Mouse (Mus musculus): ENCODE measurements at regions not wholly inside any gene's neighbourhood (a gene's known extent, or its start where the extent isn't known, plus 50 kb on each side); places are given as distances from the start of the nearest gene placed in this dataset.
"Not testable (repeated sequence)": the region's sequence is repeated elsewhere in the genome, so short reads cannot be mapped to it uniquely, and the experiment has no call there.

DNA sequence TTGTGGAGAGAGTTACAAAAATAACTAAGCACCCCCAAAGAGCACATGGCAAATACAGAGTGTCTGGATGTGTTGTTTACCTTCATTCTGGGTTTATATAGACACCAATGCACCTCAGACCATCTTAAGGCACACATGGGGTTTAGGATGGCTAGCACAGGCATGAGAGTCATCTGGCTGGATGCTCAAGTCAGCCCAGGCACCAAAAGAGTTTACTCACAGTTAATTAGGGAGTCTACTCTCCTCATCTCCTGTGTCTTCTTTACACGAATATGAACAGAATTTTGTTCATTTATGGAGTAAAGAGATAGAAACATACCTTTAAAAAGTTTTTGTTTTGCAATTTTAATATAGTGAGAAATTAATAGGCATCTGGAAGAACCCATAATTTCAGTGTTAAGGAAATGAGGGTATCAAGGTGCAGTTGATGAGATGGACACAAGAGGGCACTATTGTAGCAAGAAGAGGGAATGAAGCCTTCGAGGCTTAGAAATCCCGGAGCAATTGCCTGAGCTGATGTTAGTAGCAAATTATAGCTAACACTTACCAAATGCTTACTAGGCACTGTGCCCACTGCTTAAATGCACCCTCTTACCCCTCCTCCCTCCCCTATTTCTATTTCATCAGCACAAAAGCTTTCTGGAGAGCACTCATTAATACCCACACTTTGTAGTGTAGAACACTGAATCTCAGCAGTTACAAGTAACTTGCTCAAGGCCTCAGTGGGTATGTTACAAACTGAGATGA is 174.6 kb downstream of the Eepd1 start:
- ATAC-seq (ENCODE audit: poor library complexity, severe bottlenecking), result 0 out of 2 replicates have a peak, but pooled peaks have one; percentile 54

DNA sequence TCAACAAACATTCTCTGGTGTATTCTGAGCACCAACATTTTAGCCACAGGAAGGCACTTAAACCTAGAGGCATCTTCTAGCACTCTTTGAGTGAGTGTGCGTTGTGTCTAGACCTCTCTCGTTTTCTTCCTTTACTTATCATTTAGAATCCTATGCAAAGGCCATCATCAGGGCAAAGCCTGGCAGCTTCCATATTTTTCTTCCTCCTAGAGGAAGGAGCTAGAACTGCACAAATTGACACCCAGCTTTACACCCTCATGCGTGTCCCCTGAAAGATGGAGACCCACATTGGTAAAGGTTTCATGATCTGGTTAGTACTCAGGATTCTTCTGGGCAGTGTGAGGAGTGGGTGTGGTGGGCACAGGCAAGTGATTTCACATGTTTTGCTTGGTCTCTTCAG is 175.2 kb downstream of the Eepd1 start:
- no peak for ATAC-seq (ENCODE audit: poor library complexity, severe bottlenecking)

DNA sequence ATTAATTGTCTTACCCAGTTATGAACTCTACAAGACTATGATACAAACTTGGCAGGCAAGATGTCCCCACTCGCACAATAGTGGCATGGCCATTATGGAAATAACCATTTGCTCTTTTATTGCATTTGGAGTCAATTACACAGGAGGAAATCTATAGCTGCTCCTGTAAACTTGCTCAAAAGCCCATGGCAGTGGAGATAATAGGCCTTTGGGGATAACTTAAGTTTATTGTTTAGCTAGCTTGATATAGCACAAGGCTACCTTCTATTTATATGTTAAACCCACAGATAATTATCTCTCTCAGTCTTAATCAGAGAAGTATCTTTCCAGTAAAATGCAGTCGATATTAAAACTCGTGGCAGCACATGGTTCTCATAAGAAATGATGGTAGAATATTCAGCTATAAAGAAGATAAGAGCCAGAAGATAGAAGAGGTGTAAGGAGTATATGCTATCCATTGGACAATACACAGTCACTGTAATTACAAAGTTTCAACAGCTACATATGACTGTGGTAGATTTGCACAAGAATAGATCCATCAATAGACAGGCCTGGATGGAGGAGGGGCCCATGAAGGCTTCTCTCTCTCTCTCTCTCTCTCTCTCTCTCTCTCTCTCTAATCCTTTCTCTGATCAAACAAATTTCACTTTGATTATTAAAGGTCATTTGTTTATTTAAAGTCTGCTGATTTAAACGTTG is 202.4 kb downstream of the Eepd1 start:
- no peak for ATAC-seq (ENCODE audit: poor library complexity, severe bottlenecking)

DNA sequence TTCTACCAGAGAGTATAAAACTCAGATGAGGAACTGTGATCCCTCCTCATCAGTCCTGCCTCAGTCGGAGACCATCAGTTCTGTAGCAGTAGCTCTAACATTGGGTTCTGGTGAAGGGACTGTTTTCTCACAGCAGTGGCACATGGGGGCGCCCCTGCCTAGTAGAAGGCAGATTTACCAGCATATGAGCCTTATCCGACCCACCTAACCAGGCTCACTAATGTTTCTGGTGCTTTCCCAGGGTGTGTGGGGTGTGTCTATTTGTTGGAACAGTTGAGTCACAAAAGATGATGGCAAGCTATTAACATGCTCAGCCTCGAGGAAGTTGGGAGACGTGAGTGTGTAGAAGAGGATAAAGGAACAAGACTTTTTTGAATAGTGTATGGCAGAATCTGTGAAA is 212.3 kb downstream of the Eepd1 start:
- ATAC-seq (ENCODE audit: poor library complexity, severe bottlenecking), result no peak

DNA sequence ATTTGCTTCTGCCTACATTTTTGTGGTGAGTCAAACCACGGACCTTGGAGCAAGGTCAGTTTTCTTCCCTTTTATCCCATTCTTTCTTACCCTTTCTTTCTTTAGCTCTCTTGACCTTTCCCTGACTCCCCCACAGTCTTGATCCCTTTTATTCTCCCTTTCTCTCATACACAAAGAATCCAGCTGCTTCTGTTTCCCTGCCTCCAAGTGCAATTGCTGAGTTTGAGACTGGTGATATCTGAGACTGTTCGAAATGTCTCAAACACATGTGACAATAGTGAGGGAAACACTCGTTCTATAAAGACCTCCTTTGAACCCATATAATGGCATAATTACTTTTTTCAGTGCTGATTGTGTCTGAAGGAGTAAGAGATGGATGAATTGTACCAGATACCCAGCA is 213.7 kb downstream of the Eepd1 start:
- no peak for ATAC-seq (ENCODE audit: poor library complexity, severe bottlenecking)

DNA sequence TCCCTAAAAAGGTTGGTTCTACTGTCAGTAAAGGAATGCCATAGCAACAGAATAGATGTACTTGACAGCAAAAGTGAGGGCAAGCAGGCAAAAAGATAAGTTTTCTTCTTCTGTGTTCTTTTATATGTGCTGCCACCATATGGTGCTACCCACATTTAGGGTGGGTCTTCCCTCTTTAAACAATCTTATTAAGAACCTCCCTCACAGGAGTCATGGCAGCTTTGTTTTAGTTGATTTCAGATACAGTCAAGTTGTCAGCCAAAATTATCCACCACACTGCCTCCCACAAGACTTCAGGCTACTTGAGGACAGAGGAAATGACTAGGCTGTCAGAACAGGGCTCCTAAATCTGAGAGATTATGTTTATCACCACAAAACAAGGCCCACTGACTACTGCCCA is 232.3 kb downstream of the Eepd1 start:
- ATAC-seq (ENCODE audit: poor library complexity, severe bottlenecking), result no peak

DNA sequence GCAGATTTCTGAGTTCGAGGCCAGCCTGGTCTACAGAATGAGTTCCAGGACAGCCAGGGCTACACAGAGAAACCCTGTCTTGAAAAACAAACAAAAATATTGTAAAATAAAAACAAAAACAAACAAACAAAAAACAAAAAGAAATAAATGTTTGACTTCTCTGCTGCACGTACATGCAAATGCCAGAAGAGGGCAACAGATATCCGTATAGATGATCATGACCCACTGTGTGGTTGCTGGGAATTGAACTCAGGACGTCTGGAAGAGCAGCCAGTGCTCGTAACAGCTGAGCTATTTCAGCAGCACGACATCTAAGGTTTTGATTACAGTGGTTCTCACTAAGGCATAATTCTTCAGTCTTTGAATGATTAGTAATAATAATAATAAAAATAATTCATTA is 262.8 kb downstream of the Eepd1 start:
- ATAC-seq (ENCODE audit: poor library complexity, severe bottlenecking), result no peak

DNA sequence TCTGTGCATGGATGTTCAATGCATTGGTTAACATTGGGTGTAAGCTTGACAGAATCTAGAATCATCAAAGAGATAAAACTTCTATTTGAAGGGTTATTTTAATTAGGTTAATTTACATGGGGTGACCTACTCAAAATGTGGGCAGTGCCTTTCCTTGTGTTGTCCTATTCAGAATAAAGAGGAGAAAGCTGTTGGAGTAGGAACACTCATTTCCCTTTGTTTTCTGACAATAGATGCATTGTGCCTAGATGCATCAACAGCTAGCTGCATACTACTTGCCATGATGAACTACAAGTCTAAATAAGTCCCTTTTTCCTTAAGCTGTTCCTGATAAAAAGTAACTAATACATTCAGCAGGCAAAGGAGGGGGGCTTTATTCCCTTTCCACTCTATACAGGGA is 269.8 kb downstream of the Eepd1 start:
- no peak for ATAC-seq (ENCODE audit: poor library complexity, severe bottlenecking)

DNA sequence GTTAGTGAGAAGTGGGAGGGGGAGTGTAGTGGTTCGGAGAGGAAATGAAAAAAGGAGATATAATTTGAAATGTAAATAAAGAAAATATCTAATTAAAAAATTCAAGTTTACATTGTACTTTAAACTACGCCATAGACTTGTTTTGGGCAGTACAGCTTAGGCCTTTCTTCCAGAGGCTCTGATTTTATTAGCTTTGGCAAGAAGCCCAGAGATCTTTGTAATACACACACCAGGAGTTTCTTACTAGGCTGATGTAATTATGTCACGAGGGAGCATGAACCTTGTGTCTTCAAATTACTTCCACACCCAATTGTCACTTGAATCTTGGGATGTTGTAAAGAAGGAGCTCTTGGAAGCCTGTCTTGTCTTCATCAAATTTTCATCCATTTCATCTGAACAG is 292.6 kb downstream of the Eepd1 start:
- no peak for ATAC-seq (ENCODE audit: poor library complexity, severe bottlenecking)

DNA sequence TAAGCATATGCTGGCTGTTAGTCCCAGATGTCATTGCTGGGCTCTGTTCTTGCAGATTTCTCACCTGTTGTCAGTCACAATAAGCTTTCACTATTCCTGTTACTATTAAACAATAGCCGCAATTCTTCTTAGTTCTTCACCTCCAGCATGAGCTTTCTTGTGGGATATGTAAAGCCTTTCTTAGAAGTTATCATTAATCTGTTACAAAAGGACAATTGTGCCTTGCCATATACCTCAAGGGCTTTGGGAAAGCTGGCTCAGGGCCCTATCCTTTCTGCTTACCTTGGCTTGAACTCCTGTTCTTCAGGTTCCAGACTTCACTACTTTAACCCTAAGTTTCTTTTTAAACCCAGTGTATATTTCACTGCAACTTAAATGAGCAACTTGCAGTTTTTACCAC is 301.3 kb downstream of the Eepd1 start:
- no peak for ATAC-seq (ENCODE audit: poor library complexity, severe bottlenecking)

DNA sequence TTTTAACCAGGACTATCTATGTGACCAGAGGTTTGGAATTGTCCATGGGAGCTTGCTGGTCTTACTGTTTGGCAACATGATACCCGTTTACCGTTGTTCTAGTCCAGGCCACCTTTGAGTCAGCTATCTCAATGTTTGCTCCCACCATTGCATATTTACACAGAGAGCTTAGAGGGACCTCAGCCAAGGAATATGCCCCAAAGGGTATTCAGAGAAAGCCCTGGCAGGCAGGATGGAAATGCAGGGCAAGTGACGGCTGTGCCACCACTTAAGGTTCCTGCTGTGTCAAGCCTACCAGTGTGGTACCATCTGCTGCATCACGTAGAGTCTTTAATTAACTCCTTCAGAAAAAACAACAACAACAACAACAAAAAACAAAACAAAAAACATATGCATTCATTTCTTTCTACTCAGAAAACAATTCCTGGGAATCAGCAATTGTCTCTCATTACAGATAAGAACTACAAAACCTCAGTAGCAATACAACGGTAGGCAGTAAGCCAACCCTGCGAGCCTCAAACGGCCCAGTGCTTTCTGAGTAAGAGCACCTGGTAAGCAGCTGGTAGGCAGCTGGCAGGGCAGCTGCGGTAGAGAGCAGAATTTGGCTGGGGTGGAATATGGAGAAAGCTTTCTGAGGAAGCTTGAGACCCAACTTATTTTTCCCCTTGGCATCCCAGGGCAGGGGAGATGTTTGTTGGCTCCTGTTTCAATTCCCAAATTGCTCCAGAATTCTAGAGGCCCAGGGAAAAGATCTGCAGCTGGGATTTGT is 314.0 kb downstream of the Eepd1 start:
- ATAC-seq (ENCODE audit: poor library complexity, severe bottlenecking), result no peak

DNA sequence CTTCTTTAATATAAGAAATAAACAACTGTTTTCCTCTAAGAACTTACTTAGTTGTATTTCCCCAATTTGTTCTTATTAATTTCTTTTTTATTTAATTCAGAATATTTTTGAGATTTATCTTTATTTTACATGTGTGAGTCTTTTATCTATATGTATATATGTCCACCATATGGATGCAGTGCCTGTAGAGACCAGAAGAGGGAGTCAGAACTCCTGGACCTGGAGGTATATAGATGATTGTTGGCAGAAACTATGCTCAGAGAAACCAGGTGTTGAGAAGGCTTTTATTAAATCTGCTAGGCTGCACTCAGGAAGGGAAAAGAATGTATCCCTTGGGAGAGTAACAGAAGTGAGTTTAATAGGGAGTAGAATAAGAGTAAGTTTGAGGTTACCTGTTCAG is 328.2 kb downstream of the Eepd1 start:
- no peak for ATAC-seq (ENCODE audit: poor library complexity, severe bottlenecking)

DNA sequence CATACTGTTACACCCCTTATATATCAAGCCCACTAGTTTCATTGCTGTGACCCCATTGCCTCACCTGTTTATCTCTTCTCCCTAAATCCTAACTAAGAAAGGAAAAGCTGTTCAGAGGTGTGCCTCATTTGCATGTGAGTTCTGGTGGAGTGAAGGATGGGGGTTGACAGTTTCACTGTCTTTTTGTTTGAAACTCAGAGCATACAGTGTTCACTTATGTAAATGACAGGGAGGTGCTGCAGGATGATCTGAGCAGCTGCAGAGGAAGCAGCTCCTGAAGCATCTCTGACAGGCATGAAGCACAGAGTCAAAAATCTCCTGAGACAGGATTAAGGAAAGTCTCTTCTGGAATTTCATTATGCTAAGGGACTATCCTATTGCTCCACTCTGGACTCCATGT is 351.9 kb downstream of the Eepd1 start:
- ATAC-seq (ENCODE audit: poor library complexity, severe bottlenecking), result no peak

DNA sequence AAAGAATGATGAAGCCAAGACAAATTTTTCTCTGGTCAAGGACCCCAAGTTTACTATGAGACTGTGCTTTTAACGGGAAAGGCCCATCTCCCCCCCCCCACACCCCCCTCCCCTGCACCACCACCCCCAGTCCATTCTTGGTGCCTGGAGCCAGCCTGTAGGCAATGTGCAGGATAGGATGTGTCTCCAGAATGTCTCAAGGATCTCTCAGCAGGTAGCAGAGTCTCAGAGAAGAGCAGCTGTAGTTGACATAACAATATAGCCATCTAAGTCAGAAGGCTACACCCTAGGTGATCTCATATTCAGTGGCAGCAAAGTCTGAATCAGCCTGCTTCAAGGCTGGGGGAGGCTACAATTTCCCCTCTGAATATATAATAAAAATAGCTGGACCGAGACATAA is 368.6 kb downstream of the Eepd1 start:
- not testable (repeated sequence) for ATAC-seq (ENCODE audit: poor library complexity, severe bottlenecking)

DNA sequence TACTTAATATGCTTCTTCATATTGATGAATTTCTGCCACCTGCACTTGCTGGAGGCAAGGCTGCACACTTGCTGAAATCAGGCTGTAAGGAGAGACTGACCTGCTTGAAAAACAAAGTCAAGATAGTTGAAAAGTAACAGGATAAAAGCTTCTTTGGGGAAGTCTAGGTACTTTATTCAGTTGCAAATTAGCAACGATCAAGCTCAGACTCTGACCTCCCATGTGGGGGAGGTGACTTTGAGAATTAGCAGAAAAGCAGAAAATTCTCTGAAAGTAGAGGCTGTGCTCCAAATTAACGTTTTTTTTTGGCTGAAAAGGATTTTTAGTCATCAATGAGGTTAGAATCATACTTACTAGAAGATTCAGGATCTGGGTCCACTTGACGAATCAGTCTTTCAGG is 369.3 kb downstream of the Eepd1 start:
- ATAC-seq (ENCODE audit: poor library complexity, severe bottlenecking), result not testable (repeated sequence)

DNA sequence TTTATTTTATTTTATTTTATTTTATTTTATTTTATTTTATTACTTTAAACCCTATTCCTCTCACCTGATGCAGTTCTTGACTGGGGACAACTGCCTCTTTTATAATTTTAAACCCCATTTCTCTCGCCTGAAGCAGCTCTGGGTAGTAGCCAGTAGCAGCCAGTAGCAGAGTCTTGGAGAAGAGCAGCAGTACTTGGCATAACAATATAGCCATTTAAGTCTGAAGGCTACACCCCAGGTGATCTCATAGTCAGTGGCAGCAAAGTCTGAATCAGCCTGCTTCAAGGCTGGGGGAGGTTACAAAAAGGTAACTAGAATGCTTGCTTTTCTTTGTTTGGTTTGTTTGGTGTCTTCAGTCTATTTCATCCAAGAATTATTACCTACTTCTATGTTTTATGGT is 373.2 kb downstream of the Eepd1 start:
- no peak for ATAC-seq (ENCODE audit: poor library complexity, severe bottlenecking)

DNA sequence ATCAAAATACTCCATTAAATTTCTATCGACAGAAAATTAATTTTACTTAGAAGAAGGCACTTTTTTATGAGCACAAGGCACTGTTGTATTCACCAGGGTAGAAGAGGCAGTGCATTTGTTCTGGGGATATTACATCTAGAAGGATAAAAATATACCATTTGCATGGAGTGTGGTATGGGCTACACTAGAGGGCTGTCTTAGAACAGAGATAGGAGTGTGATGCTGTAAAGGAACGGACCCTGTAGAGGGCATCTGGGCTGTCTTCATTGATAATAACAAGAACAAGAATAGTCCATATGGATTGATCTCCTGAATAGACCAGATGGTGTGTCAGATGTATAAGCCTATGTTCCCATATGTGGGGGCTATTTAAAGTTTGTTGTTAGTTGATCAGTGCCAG is 388.9 kb downstream of the Eepd1 start:
- ATAC-seq (ENCODE audit: poor library complexity, severe bottlenecking), result no peak

DNA sequence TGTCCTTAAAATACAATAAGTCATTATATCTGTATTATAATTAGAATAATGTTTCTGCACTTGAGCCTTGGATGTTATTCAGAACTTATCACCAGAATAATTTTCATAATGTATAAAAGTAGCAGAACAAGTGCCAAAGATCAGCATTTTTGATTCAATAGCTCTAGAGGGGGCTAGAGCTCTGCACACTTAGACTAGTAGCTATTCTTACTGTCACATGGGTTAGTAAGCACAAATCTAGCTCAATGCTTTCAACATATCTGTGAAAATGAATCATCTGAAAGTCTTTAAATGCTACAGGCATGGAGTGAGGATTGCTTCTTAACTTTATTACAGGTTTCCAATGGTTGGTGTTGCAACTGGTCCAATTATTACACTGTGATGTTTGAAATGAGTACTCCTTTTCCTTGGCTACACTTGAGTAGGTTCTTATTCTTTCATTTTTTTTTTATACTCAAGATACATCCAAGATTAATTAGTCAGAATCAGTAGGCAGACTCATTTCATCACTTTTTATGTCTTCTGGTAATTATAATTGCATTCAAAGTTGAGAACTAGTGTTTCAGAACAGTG is 415.1 kb downstream of the Eepd1 start:
- ATAC-seq (ENCODE audit: poor library complexity, severe bottlenecking), result no peak
